ENCODE assay signal across 24 mouse cellular contexts in genomic region chr1:182838061-182838460, GRCm38 (mm10).
DNase-seq lines count a peak whose midpoint lies in the region; TF ChIP-seq lines count a peak whose summit lies in the region.
"Had no signal": no experiment of that assay in that cellular context is flagged by ENCODE, and none has a peak within 500 bp of the region (broad histone marks: within the 10 kb centered on the region; RNA-seq: fewer than 3 reads in every experiment).

No protein-coding gene starts in this region.

- peak overlapping the region; percentile 47 for H3K27ac ChIP-seq in layer of hippocampus, adult 2 months
- H3K27ac ChIP-seq: embryonic facial prominence, embryonic 13.5 days; heart, embryonic 13.5 days; intestine, embryonic 15.5 days; liver, embryonic 14.5 days; midbrain, embryonic 15.5 days; neural tube, embryonic 12.5 days had no signal

- DNase-seq in layer of hippocampus, adult 2 months (ENCODE audit: low spot score in 2 of 2), result peak; percentile 25 to 43
- DNase-seq in layer of hippocampus, postnatal 25 days (ENCODE audit: extremely low spot score in 1 of 2, low spot score in 1 of 2), result no peak
- peak; percentile 29 to 38 for DNase-seq in left cerebral cortex, adult 9 months (ENCODE audit: low spot score in 2 of 2)
- DNase-seq in left cerebral cortex, postnatal 10 days (ENCODE audit: extremely low spot score in 1 of 2, low spot score in 2 of 2), result no peak
- peak; percentile 83 for DNase-seq in brain, adult 2 months (ENCODE audit: low read depth, low spot score)
- DNase-seq in fat pad, adult 2 months (ENCODE audit: extremely low read depth, low read depth, low spot score), result peak; percentile 1
- DNase-seq in spleen, postnatal 36 days (ENCODE audit: low spot score in 2 of 2), result no peak
- DNase-seq: adrenal gland, postnatal 14 days; cerebellum, adult 11-12 months; cerebellum, adult 9-11 months; gastrocnemius, postnatal 10 days; heart, postnatal 10 days; kidney, adult 2 months; liver; lung, adult 2 months; lung, postnatal 10 days; thymus, adult 18-20 months; thymus, postnatal 36 days had no signal

- TF ChIP-seq CTCF in layer of hippocampus, adult 2 months (conservative IDR thresholded peaks at IDR 0.05), result no peak

- intact Hi-C loops in left cerebral cortex, postnatal 10 days (cut with DNase I), result no loop called here

- H3K4me3 ChIP-seq in layer of hippocampus, adult 2 months, result no peak overlapping the region
- H3K4me3 ChIP-seq: embryonic facial prominence, embryonic 13.5 days; heart, embryonic 13.5 days; intestine, embryonic 15.5 days; midbrain, embryonic 15.5 days; neural tube, embryonic 12.5 days had no signal

Comparison
In these comparisons a context has a peak if more than half of its experiments do, and no peak if none do; other contexts are left out.
1. DNase-seq: peak in layer of hippocampus, adult 2 months (2 of 2), left cerebral cortex, adult 9 months (2 of 2), brain, adult 2 months (single experiment) and fat pad, adult 2 months (single experiment); none in layer of hippocampus, postnatal 25 days (0 of 2), left cerebral cortex, postnatal 10 days (0 of 2) and spleen, postnatal 36 days (0 of 2).